Mouse (Mus musculus): Measurements from ENCODE around the gene Cd276.

Cd276 gene

GRCm38 (mm10) chr9:58516480-58516879, 38.8 kb downstream of the Cd276 start:
- in situ Hi-C loops (cut with MseI, MboI): no loop called here

GRCm38 (mm10) chr9:58513749-58514148, 41.5 kb downstream of the Cd276 start:
- in situ Hi-C loops (cut with MseI, MboI): no loop called here

- in situ Hi-C loops (cut with MseI, MboI): no loop called here
Measured at GRCm38 (mm10) chr9:58510452-58510851, 44.8 kb downstream of the Cd276 start.

GRCm38 (mm10) chr9:58507216-58508005, 47.8 kb downstream of the Cd276 start:
- in situ Hi-C loops (cut with MseI, MboI): no loop called here

GRCm38 (mm10) chr9:58500946-58501345, 54.3 kb downstream of the Cd276 start:
- in situ Hi-C loops (cut with MseI, MboI): no loop called here

- in situ Hi-C loops (cut with MseI, MboI): no loop called here
Measured at GRCm38 (mm10) chr9:58497942-58498341, 57.3 kb downstream of the Cd276 start.

GRCm38 (mm10) chr9:58496470-58497182, 58.6 kb downstream of the Cd276 start:
- in situ Hi-C loops (cut with MseI, MboI): no loop called here

- in situ Hi-C loops (cut with MseI, MboI): no loop called here
Measured at GRCm38 (mm10) chr9:58495035-58495434, 60.2 kb downstream of the Cd276 start.

- in situ Hi-C loops (cut with MseI, MboI): no loop called here
Measured at GRCm38 (mm10) chr9:58490391-58490790, 64.8 kb downstream of the Cd276 start.

- in situ Hi-C loops (cut with MseI, MboI): no loop called here
Measured at GRCm38 (mm10) chr9:58489865-58490165, 65.4 kb downstream of the Cd276 start.

- in situ Hi-C loops (cut with MseI, MboI): no loop called here
Measured at GRCm38 (mm10) chr9:58489133-58489864, 65.9 kb downstream of the Cd276 start.

- in situ Hi-C loops (cut with MseI, MboI): no loop called here
Measured at GRCm38 (mm10) chr9:58487851-58488801, 67.1 kb downstream of the Cd276 start, which contains the start of gene Insyn1. Gene Insyn1 (plus strand): TSS chr9:58488603.

GRCm38 (mm10) chr9:58487076-58487475, 68.2 kb downstream of the Cd276 start:
- in situ Hi-C loops (cut with MseI, MboI): no loop called here

All from mouse trophoblast stem cell (cell line).